Mouse (Mus musculus): ENCODE data around the gene Camkk2. TPM values are rescaled to one million over a fixed set of nuclear protein-coding genes. Genes with fewer than 3 reads are reported as not detected.

Gene Camkk2
- polyA plus RNA-seq (2016; fragmentation: Nextera tagmentation; extraction: Ambion mirVana), result 48.7 and 50.4 TPM in 2 replicates

- Histone ChIP-seq H3K4me3 (peak within 1 kb of the TSS; percentile 72), H3K27me3 (no peaks in the 10 kb centered on the region), H3K4me1 (peaks cover 8% of the 10 kb centered on the region), H3K9me3 (replicated peaks) (no peaks in the 10 kb centered on the region), H3K4me2 (replicated peaks) (peak within 1 kb of the TSS; percentile 90), H3K36me3 (no peaks in the 10 kb centered on the region), H3K9ac (peak within 1 kb of the TSS; percentile 78), H3K27ac (peak within 1 kb of the TSS; percentile 69)
- ATAC-seq (ENCODE audit: low FRiP score), result peak; percentile 78
- WGBS, result under 1% methylated on average over 42 of the region's 63 CpGs
These were observed at the start of gene Camkk2 for GRCm38 (mm10) chr5:122779277-122779834. Camkk2 (minus strand) TSS chr5:122779409.

DNA sequence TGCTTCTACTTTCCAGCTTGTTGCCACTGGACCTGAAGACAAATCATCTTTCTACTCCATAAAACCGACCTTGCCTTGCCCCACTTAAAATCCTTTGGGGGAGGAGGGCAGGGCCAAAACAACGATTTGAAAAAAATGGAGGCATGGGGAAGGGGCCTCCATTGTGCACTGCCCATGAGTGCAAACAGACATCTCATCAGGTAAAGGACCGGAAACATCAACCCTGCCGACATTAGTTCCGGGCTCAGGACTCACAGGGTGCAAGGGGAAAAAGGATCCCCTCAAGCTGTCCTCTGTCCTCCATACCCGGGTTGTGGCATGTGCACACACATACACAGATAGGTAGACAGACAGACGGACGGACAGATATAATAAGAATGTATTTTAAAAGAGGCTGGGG, 45.9 kb upstream of the Camkk2 start:
- no peak overlapping the region for H3K9ac ChIP-seq
- WGBS, result 84% methylated on average over 8 of the region's 8 CpGs

GRCm38 (mm10) chr5:122824450-122824849, 45.2 kb upstream of the Camkk2 start:
- Histone ChIP-seq H3K4me2 (replicated peaks) (no peak overlapping the region), H3K4me3 (no peak overlapping the region), H3K36me3 (0 out of 2 replicates have a peak, but pooled peaks cover under 1% of the 10 kb centered on the region), H3K9me3 (replicated peaks) (no peaks in the 10 kb centered on the region), H3K9ac (no peak overlapping the region), H3K27ac (no peak overlapping the region), H3K4me1 (peaks cover 7% of the 10 kb centered on the region), H3K27me3 (no peaks in the 10 kb centered on the region)
- 75% methylated on average over 6 of the region's 6 CpGs for WGBS
- no peak for ATAC-seq (ENCODE audit: low FRiP score)

More for the DNA sequence above, 45.9 kb upstream of the Camkk2 start:
- no peak for ATAC-seq (ENCODE audit: low FRiP score)
- H3K27ac ChIP-seq, result no peak overlapping the region
- no peaks in the 10 kb centered on the region for H3K36me3 ChIP-seq
- no peaks in the 10 kb centered on the region for H3K9me3 ChIP-seq (replicated peaks)
- H3K4me1 ChIP-seq, result peaks cover 2% of the 10 kb centered on the region
- H3K4me2 ChIP-seq (replicated peaks), result no peak overlapping the region
- H3K4me3 ChIP-seq, result no peak overlapping the region
- H3K27me3 ChIP-seq, result no peaks in the 10 kb centered on the region

GRCm38 (mm10) chr5:122823976-122824375, 44.8 kb upstream of the Camkk2 start:
- H3K36me3 ChIP-seq, result 0 out of 2 replicates have a peak, but pooled peaks cover 4% of the 10 kb centered on the region
- 92% methylated on average over 1 of the region's 1 CpGs for whole genome bisulfite sequencing
- H3K9ac ChIP-seq, result no peak overlapping the region
- H3K27me3 ChIP-seq, result no peaks in the 10 kb centered on the region
- no peak for ATAC-seq (ENCODE audit: low FRiP score)
- no peak overlapping the region for H3K4me3 ChIP-seq
- no peak overlapping the region for H3K27ac ChIP-seq
- H3K9me3 ChIP-seq (replicated peaks), result no peaks in the 10 kb centered on the region
- H3K4me1 ChIP-seq, result peaks cover 10% of the 10 kb centered on the region
- no peak overlapping the region for H3K4me2 ChIP-seq (replicated peaks)

- Histone ChIP-seq H3K27ac (0 out of 2 replicates have a peak overlapping the region, but pooled peaks have one; percentile 96), H3K4me3 (no peak overlapping the region), H3K9me3 (replicated peaks) (no peaks in the 10 kb centered on the region), H3K27me3 (no peaks in the 10 kb centered on the region), H3K9ac (no peak overlapping the region), H3K36me3 (peaks cover 19% of the 10 kb centered on the region), H3K4me1 (peaks cover 18% of the 10 kb centered on the region), H3K4me2 (replicated peaks) (no peak overlapping the region)
- 96% methylated on average over 4 of the region's 4 CpGs for WGBS
- no peak for ATAC-seq (ENCODE audit: low FRiP score)
These were observed 43.2 kb upstream of the Camkk2 start for GRCm38 (mm10) chr5:122822441-122822840.

DNA sequence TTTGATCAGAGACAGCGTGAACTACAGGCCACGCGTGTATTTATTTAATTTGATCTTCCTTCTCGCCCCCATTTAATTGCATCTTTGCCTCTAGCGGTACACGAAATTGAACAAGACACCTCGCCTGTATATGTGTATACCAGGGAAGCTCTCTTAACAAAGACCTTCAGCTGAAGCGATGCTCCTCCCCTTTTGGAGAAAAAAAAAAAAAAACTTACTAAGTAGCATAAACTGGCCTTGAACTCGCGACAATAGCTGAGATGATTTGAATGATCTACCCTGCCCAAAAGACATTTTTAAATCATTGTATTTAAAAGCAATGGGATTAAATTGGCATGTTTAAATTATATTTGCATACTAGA, 42.3 kb upstream of the Camkk2 start:
- Histone ChIP-seq H3K27me3 (no peaks in the 10 kb centered on the region), H3K36me3 (peaks cover 27% of the 10 kb centered on the region), H3K27ac (peak overlapping the region; percentile 96), H3K4me1 (peaks cover 18% of the 10 kb centered on the region), H3K9me3 (replicated peaks) (no peaks in the 10 kb centered on the region), H3K4me3 (peak overlapping the region; percentile 83), H3K9ac (peak overlapping the region; percentile 87), H3K4me2 (replicated peaks) (peak overlapping the region; percentile 58)
- ATAC-seq (ENCODE audit: low FRiP score), result peak; percentile 68
- WGBS, result 0% methylated on average over 10 of the region's 10 CpGs

DNA sequence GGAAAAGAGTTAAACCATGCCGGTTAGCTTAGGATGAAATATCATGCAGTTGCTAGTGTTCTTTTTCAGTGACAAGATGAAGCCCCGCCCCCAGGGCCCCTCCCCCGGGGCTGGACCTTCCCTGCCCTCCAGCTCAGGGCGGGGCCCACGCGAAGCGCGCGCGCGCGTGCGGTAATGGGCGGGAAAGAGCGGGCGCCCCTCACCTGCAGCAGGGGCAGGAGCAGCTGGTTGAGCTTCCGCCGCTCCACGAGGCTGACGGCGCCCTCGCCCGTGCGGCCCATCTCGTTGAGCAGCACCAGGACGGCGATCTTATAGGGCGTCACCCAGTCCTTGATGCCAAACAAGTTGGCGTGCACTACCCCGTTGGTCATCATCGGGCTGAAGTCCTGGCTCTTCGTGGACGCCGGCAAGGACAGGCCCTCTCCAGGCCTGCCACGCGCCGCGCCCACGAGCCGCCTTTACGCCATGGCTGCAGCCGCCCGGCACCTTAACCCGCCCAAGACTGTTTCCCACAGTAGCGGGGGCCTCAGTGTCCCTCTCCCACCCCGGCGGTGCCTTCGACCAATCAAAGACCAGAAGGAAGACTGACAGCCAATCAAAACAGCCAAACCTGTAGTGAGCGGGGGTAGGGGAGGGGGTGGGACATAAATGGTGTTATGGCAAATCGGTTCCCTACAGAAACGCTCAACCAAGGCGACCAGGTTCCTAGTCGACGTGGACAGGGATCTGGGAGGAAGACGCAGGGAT, 41.7 kb upstream of the Camkk2 start, which contains the start of gene Anapc5:
Gene Anapc5 (minus strand): TSS at position 563 of the 747 bp plus-strand sequence.
- peak; percentile 100 for ATAC-seq (ENCODE audit: low FRiP score)
- no peaks in the 10 kb centered on the region for H3K27me3 ChIP-seq
- under 1% methylated on average over 55 of the region's 55 CpGs for WGBS

DNA sequence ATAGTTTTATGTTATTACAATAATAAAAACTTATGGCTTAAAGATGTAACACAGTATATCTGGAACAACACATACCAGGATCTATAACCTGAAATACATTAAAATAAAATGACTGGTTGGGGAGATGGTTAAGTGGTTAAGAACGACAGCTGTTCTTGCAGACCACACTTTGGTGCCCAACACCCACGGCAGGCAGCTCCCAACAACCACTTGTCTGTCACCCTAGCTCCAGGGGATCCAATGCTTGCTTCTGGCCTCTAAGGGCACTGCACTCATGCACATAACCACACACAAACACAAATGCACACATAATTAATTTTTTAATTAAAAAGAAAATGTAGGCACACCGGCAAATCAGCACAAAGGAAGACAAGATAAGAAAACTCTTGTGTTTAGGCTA, 33.5 kb upstream of the Camkk2 start:
- H3K27ac ChIP-seq, result no peak overlapping the region
- H3K9me3 ChIP-seq (replicated peaks), result no peaks in the 10 kb centered on the region
- H3K4me2 ChIP-seq (replicated peaks), result no peak overlapping the region
- peaks cover 84% of the 10 kb centered on the region for H3K36me3 ChIP-seq
- H3K9ac ChIP-seq, result no peak overlapping the region
- H3K4me1 ChIP-seq, result no peaks in the 10 kb centered on the region
- no peak overlapping the region for H3K4me3 ChIP-seq
- WGBS, result 89% methylated on average over 3 of the region's 3 CpGs
- ATAC-seq (ENCODE audit: low FRiP score), result no peak
- no peaks in the 10 kb centered on the region for H3K27me3 ChIP-seq

More for the DNA sequence above, 41.7 kb upstream of the Camkk2 start, which contains the start of gene Anapc5:
- H3K27ac ChIP-seq, result peak within 1 kb of the TSS; percentile 96
- H3K4me1 ChIP-seq, result peaks cover 18% of the 10 kb centered on the region
- no peaks in the 10 kb centered on the region for H3K9me3 ChIP-seq (replicated peaks)
- peak within 1 kb of the TSS; percentile 87 for H3K9ac ChIP-seq
- H3K36me3 ChIP-seq, result peaks cover 31% of the 10 kb centered on the region
- peak within 1 kb of the TSS; percentile 58 for H3K4me2 ChIP-seq (replicated peaks)
- peak within 1 kb of the TSS; percentile 83 for H3K4me3 ChIP-seq

DNA sequence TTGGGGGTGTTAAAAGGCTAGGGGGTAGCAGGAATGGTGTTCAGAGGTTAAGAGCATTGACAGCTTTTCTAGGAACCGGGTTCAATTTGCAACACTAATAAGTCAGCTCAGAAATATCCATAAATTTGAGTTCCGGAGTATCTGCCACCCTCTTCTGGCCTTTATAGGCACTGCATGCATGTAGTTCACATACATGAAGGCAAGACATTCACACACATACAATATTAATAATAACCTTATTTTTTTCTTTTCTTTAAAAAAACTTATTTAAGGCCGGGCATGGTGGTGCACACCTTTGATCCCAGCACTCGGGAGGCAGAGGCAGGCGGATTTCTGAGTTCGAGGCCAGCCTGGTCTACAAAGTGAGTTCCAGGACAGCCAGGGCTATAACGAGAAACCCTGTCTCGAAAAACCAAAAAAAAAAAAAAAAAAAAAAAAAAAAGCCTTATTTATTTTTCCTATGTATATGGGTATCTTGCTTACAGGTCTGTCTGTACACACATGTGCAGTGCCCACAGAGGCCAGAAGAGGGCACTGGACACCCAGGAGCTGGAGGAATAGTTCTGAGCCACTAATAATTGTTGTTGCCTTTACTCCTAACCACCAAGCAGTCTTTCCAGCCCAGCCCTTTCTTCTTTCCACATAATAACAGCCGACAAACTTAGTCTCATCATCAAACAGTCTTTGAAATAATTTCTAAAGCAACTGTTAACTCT, 32.3 kb upstream of the Camkk2 start:
- Histone ChIP-seq H3K4me2 (replicated peaks) (no peak overlapping the region), H3K4me3 (no peak overlapping the region), H3K27me3 (no peaks in the 10 kb centered on the region), H3K4me1 (no peaks in the 10 kb centered on the region), H3K9me3 (replicated peaks) (no peaks in the 10 kb centered on the region), H3K9ac (no peak overlapping the region), H3K36me3 (peaks cover 85% of the 10 kb centered on the region), H3K27ac (no peak overlapping the region)
- ATAC-seq (ENCODE audit: low FRiP score), result no peak
- 95% methylated on average over 9 of the region's 9 CpGs for WGBS

DNA sequence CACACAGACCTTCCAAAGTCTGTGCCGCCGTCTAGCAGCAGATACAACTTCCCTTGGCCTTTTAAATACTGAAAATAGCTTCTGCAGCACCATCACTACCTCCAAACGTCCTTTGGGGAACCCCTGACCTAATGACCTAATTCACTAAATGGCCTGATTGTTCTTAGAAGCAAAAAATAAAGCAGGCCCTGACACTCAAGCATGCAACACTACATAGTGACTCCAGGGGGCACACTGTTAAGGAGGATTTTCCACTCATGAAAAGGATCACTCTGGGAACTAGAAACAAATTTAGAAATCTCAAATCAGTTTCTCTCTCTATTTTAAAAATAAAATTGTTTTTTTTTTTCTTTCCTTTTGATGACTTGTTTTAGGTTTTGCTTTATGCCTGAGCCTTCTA, 26.3 kb upstream of the Camkk2 start:
- H3K27me3 ChIP-seq, result no peaks in the 10 kb centered on the region
- H3K27ac ChIP-seq, result no peak overlapping the region
- ATAC-seq (ENCODE audit: low FRiP score), result no peak
- H3K9me3 ChIP-seq (replicated peaks), result no peaks in the 10 kb centered on the region
- H3K4me2 ChIP-seq (replicated peaks), result no peak overlapping the region
- WGBS, result 66% methylated on average over 3 of the region's 3 CpGs
- H3K9ac ChIP-seq, result no peak overlapping the region
- peaks cover 91% of the 10 kb centered on the region for H3K36me3 ChIP-seq
- H3K4me1 ChIP-seq, result no peaks in the 10 kb centered on the region
- no peak overlapping the region for H3K4me3 ChIP-seq

GRCm38 (mm10) chr5:122802706-122803105, 23.5 kb upstream of the Camkk2 start:
- Histone ChIP-seq H3K27ac (no peak overlapping the region), H3K9ac (no peak overlapping the region), H3K4me1 (peaks cover 3% of the 10 kb centered on the region; the same call in 1 of the 2 replicates), H3K4me2 (replicated peaks) (no peak overlapping the region), H3K4me3 (no peak overlapping the region), H3K36me3 (peaks cover 98% of the 10 kb centered on the region), H3K9me3 (replicated peaks) (no peaks in the 10 kb centered on the region), H3K27me3 (no peaks in the 10 kb centered on the region)
- ATAC-seq (ENCODE audit: low FRiP score), result no peak
- 86% methylated on average over 9 of the region's 9 CpGs for WGBS

DNA sequence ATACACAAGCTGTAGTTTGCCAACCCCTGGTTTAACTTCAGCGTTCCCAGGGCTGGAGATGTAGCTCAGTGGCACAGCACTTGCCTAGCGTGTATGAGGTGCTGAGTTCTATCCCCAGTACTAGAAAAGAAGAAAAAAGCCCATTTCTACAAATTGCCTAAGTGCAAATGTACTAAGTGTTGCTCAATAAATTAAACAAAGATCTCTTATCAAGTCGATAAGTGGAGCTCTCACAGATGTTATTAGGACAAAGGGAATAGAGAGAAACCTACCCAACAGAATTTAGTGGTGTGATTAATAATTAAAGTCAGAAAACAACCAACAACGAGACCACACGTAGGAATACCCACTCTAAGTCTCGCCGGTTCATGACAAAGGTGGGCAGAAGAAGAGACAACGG, 22.5 kb upstream of the Camkk2 start:
- Histone ChIP-seq H3K27me3 (no peaks in the 10 kb centered on the region), H3K4me1 (peaks cover 3% of the 10 kb centered on the region; the same call in 1 of the 2 replicates), H3K4me2 (replicated peaks) (no peak overlapping the region), H3K4me3 (no peak overlapping the region), H3K9ac (no peak overlapping the region), H3K36me3 (peaks cover 96% of the 10 kb centered on the region), H3K27ac (0 out of 2 replicates have a peak overlapping the region, but pooled peaks have one; percentile 30), H3K9me3 (replicated peaks) (no peaks in the 10 kb centered on the region)
- ATAC-seq (ENCODE audit: low FRiP score), result no peak
- 96% methylated on average over 8 of the region's 8 CpGs for WGBS
